Mouse (Mus musculus): Measurements from ENCODE around the gene Gpx2. TPM values are rescaled to one million over a fixed set of nuclear protein-coding genes. Genes with fewer than 3 reads are reported as not detected.

Gene Gpx2
- total and polyA plus RNA-seq, 3 experiments = not detected

DNA sequence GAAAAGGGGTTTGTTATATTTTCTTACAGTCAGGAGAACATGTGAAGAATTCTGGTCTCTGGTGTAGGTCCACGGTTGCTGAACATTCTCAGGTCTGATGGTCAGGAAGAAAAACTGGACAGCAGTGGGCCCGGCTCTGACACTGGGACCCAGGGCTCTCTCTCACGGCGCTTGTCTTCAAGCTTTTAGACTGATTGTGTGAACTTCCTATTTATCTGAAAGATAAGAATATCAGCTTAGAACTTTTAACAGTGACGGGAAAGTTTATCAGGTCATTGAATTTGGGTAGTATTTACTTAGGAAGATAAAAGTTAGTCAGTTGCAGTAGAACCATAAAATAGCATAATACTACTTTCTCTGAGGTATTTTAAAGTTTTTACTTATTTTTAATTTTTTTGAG lies 18.5 kb downstream of the Gpx2 start:
- no peaks in the 10 kb centered on the region for H3K27me3 ChIP-seq (ENCODE audit: control insufficient read depth in 1 of 2, insufficient read depth in 2 of 2, low read length in 2 of 2)
- peak overlapping the region; percentile 48; the same call in 1 of the 2 replicates for H3K27ac ChIP-seq (ENCODE audit: control insufficient read depth, low read depth, low read length)
- H3K79me2 ChIP-seq (ENCODE audit: control insufficient read depth, insufficient read depth, low read length, poor library complexity) = 0 out of 2 replicates have a peak, but pooled peaks cover 1% of the 10 kb centered on the region
- no peak for DNase-seq (ENCODE audit: low read depth, low spot score)
- H3K4me1 ChIP-seq (ENCODE audit: control insufficient read depth in 1 of 2, insufficient read depth in 2 of 2, low read length in 2 of 2) = peaks cover 6 to 14% of the 10 kb centered on the region in 2 experiments
- no peak overlapping the region for H3K4me3 ChIP-seq (ENCODE audit: control insufficient read depth in 1 of 2, insufficient read depth in 1 of 2, low read depth in 2 of 2, low read length in 2 of 2)
- H3K36me3 ChIP-seq (ENCODE audit: control insufficient read depth in 1 of 2, insufficient read depth in 2 of 2, low read length in 2 of 2) = peaks cover 7 to 21% of the 10 kb centered on the region in 2 experiments; a peak in 3 of 4 replicates
- no peaks in the 10 kb centered on the region for H3K9me3 ChIP-seq (replicated peaks; ENCODE audit: insufficient read depth, low read length)
- H3K9ac ChIP-seq (ENCODE audit: control insufficient read depth, low read depth, low read length, poor library complexity, severe bottlenecking) = no peak overlapping the region
- TF ChIP-seq MXI1 (IDR thresholded peaks at IDR 0.05; ENCODE audit: low read depth, low read length) = no peak
- TF ChIP-seq ETS1 (IDR thresholded peaks at IDR 0.05; ENCODE audit: low read depth, low read length) = 0 out of 2 replicates have a peak, but pooled peaks have one; percentile 50
- no peak for TF ChIP-seq CHD1 (IDR thresholded peaks at IDR 0.05; ENCODE audit: low read depth, low read length)
- 0 out of 2 replicates have a peak, but pooled peaks have one; percentile 52 for TF ChIP-seq RCOR1 (IDR thresholded peaks at IDR 0.05; ENCODE audit: low read depth, low read length)
- peak; percentile 80 for TF ChIP-seq GATA1 (IDR thresholded peaks at IDR 0.05; ENCODE audit: low read depth, low read length)
- peak; percentile 44 to 68; a peak in 2 of 4 replicates for TF ChIP-seq EP300 (IDR thresholded peaks at IDR 0.05; ENCODE audit: low read depth in 1 of 2, low read length in 2 of 2)
- TF ChIP-seq TCF12 (IDR thresholded peaks at IDR 0.05; ENCODE audit: low read depth, low read length) = peak; percentile 65

DNA sequence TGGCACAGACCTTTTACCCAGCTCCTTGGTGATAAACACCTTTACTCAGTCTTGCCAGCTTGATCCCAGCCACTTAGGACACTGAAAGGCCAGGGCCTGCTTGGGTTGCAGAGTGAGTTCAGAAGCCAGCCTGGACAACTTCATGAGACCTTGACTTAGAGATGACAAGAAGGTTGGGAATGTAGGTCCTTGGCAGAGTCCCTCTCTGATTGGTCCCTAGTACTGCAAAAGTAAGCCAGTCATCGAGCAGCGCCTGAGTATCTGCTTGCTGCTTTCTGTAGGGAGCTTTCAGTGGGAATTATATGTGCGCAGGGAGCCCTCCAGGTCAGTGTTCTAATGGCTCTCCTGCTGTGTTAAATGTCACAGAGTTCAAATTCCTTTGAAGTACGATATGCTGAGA lies 20.2 kb downstream of the Gpx2 start:
- 0 out of 2 replicates have a peak, but pooled peaks cover 1% of the 10 kb centered on the region for H3K79me2 ChIP-seq (ENCODE audit: control insufficient read depth, insufficient read depth, low read length, poor library complexity)
- TF ChIP-seq TBP (IDR thresholded peaks at IDR 0.05; ENCODE audit: low read depth, low read length) = no peak
- H3K4me3 ChIP-seq (ENCODE audit: control insufficient read depth in 1 of 2, insufficient read depth in 1 of 2, low read depth in 2 of 2, low read length in 2 of 2) = no peak overlapping the region
- no peaks in the 10 kb centered on the region for H3K27me3 ChIP-seq (ENCODE audit: control insufficient read depth in 1 of 2, insufficient read depth in 2 of 2, low read length in 2 of 2)
- H3K4me1 ChIP-seq (ENCODE audit: control insufficient read depth in 1 of 2, insufficient read depth in 2 of 2, low read length in 2 of 2) = peaks cover 18 to 24% of the 10 kb centered on the region in 2 experiments
- no peak for DNase-seq (ENCODE audit: low read depth, low spot score)
- peaks cover 7 to 36% of the 10 kb centered on the region in 2 experiments; a peak in 3 of 4 replicates for H3K36me3 ChIP-seq (ENCODE audit: control insufficient read depth in 1 of 2, insufficient read depth in 2 of 2, low read length in 2 of 2)
- peak overlapping the region; percentile 4 for H3K27ac ChIP-seq (ENCODE audit: control insufficient read depth, low read depth, low read length)
- no peak overlapping the region for H3K9ac ChIP-seq (ENCODE audit: control insufficient read depth, low read depth, low read length, poor library complexity, severe bottlenecking)
- H3K9me3 ChIP-seq (replicated peaks; ENCODE audit: insufficient read depth, low read length) = no peaks in the 10 kb centered on the region

DNA sequence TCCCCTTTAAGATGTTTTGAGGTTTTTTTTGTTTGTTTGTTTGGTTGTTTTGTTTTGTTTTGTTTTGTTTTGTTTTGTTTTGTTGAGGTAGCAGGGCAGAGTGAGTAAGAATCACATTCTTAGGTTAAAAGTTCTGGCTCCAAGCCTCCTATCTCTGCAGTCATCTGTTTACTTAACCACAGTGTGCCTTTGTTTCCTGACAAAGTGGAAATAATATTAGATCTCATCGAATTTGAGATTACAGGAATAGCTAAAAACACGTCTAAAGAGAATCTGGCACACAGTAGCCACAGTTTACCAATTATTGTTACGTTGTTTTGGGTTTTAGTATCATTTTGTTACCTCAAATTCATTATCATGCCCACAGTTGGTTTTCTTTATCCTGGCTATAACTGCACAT lies 20.7 kb downstream of the Gpx2 start:
- no peaks in the 10 kb centered on the region for H3K27me3 ChIP-seq (ENCODE audit: control insufficient read depth in 1 of 2, insufficient read depth in 2 of 2, low read length in 2 of 2)
- H3K4me3 ChIP-seq (ENCODE audit: control insufficient read depth in 1 of 2, insufficient read depth in 1 of 2, low read depth in 2 of 2, low read length in 2 of 2) = no peak overlapping the region
- H3K27ac ChIP-seq (ENCODE audit: control insufficient read depth, low read depth, low read length) = no peak overlapping the region; the same call in 1 of the 2 replicates
- peaks cover 7 to 36% of the 10 kb centered on the region in 2 experiments; a peak in 3 of 4 replicates for H3K36me3 ChIP-seq (ENCODE audit: control insufficient read depth in 1 of 2, insufficient read depth in 2 of 2, low read length in 2 of 2)
- no peak overlapping the region for H3K9ac ChIP-seq (ENCODE audit: control insufficient read depth, low read depth, low read length, poor library complexity, severe bottlenecking)
- TF ChIP-seq EP300 (IDR thresholded peaks at IDR 0.05; ENCODE audit: low read depth in 1 of 2, low read length in 2 of 2) = peak in 1 of 2 experiments; percentile 62; a peak in 3 of 4 replicates
- peak; percentile 25; the same call in 1 of the 2 replicates for TF ChIP-seq ETS1 (IDR thresholded peaks at IDR 0.05; ENCODE audit: low read depth, low read length)
- TF ChIP-seq POLR2A (IDR thresholded peaks at IDR 0.05; ENCODE audit: control insufficient read depth in 1 of 2, insufficient read depth in 1 of 2, low read depth in 1 of 2, low read length in 2 of 2, poor library complexity in 1 of 2) = no peak
- no peak for TF ChIP-seq NRF1 (IDR thresholded peaks at IDR 0.05; ENCODE audit: insufficient read depth, low read depth, low read length, poor library complexity, severe bottlenecking)
- TF ChIP-seq GATA1 (IDR thresholded peaks at IDR 0.05; ENCODE audit: low read depth, low read length) = 0 out of 2 replicates have a peak, but pooled peaks have one; percentile 55
- 0 out of 2 replicates have a peak, but pooled peaks cover 1% of the 10 kb centered on the region for H3K79me2 ChIP-seq (ENCODE audit: control insufficient read depth, insufficient read depth, low read length, poor library complexity)
- DNase-seq (ENCODE audit: low read depth, low spot score) = no peak
- H3K4me1 ChIP-seq (ENCODE audit: control insufficient read depth in 1 of 2, insufficient read depth in 2 of 2, low read length in 2 of 2) = peaks cover 18 to 26% of the 10 kb centered on the region in 2 experiments
- H3K9me3 ChIP-seq (replicated peaks; ENCODE audit: insufficient read depth, low read length) = no peaks in the 10 kb centered on the region

All from MEL (cell line).